Mouse (Mus musculus): ENCODE data around the gene Nfasc.

- TF ChIP-seq GATA1 (IDR thresholded peaks at IDR 0.05; ENCODE audit: low read length) (no peak), TAL1 (IDR thresholded peaks at IDR 0.05; ENCODE audit: low read length) (no peak)
Measured at GRCm38 (mm10) chr1:132709419-132709818, 32.2 kb downstream of the Nfasc start.

All from erythroblast, embryonic 14.5 days (primary cell).